Mouse (Mus musculus) Patski (cell line): Measurements from ENCODE around the gene Asphd1. TPM values are rescaled to one million over a fixed set of nuclear protein-coding genes. Genes with fewer than 3 reads are reported as not detected.
"Not testable (repeated sequence)": the region's sequence is repeated elsewhere in the genome, so short reads cannot be mapped to it uniquely, and the experiment has no call there.

ENCODE experiments used
- ATAC-seq: fragments of 100-300 bp; one replicate; pipeline ENCODE4 v1.8.0; 2021
- CTCF ChIA-PET: fragments of 350-600 bp; sonication (Branson Sonifier 250); formaldehyde crosslinking; loops from one replicate; lab custom pipeline; 2022; ENCODE audit warnings: inconsistent platforms; lab: Charles Lee
- POLR2A ChIA-PET: fragments of 350-600 bp; sonication (Branson Sonifier 250); formaldehyde crosslinking; loops from one replicate; lab custom pipeline; 2022; ENCODE audit warnings: antibody characterized with exemption, inconsistent platforms; lab: Charles Lee
- DNase-seq: peaks from one replicate; pipeline ENCODE4 v3.0.0-alpha.2; 2011; ENCODE audit warnings: low read depth, low spot score
- H3K27me3 ChIP-seq: fragments of 371-371 bp; one replicate; pipeline ENCODE4 v1.5.1; 2021
- CTCF ChIP-seq: fragments of 100-300 bp; IDR thresholded peaks from one replicate; pipeline ENCODE4 v1.5.1; 2021
- in situ Hi-C: fragments of 300-500 bp; cut with MboI; formaldehyde crosslinking; loops from 3 replicates; pipeline ENCODE4 v1.11.1; 2018; ENCODE audit warnings: low pct_unique_long_range_greater_than_20kb, mixed read lengths
- polyA plus RNA-seq: library from polyadenylated mRNA; unstranded; gene quantifications from one replicate; pipeline ENCODE4 v1.2.3, GENCODE M21; 2021

Asphd1 gene
- polyA plus RNA-seq, 1 experiment from 2014 or later: not detected

GRCm38 (mm10) chr7:126929046-126929445 is 20.3 kb downstream of the Asphd1 start:
- no peaks in the 10 kb centered on the region for H3K27me3 ChIP-seq
- ATAC-seq (peak; percentile 51), DNase-seq (no peak)
- in situ Hi-C loops: no loop called here
- CTCF ChIA-PET: interaction anchor here (0.9 kb wide), 1 partner anchor 10 kb away, joined by 3 read pairs; no protein-coding TSS in a partner anchor
- POLR2A ChIA-PET: no interaction called here
- no peak for TF ChIP-seq CTCF

- DNase-seq (peak; percentile 30), ATAC-seq (peak; percentile 78)
- ChIA-PET CTCF (interaction anchor here (0.9 kb wide), 1 partner anchor 10 kb away, joined by 3 read pairs; no protein-coding TSS in a partner anchor), POLR2A (interaction anchor here (0.6 to 0.7 kb wide), 2 partner anchors 29 to 188 kb away, joined by 4 to 5 read pairs; no protein-coding TSS in a partner anchor)
- no peaks in the 10 kb centered on the region for H3K27me3 ChIP-seq
- TF ChIP-seq CTCF: no peak
- in situ Hi-C loops: no loop called here
Measured at GRCm38 (mm10) chr7:126928384-126929037, 20.9 kb downstream of the Asphd1 start, which contains the start of gene Kctd13. Kctd13 (plus strand) TSS chr7:126928879.

GRCm38 (mm10) chr7:126926299-126926698 is 23.1 kb downstream of the Asphd1 start:
- H3K27me3 ChIP-seq: no peaks in the 10 kb centered on the region
- ATAC-seq (no peak), DNase-seq (no peak)
- in situ Hi-C loops: no loop called here
- ChIA-PET POLR2A (interaction anchor here (0.6 kb wide), 1 partner anchor 29 kb away, joined by 4 read pairs; no protein-coding TSS in a partner anchor), CTCF (no interaction called here)
- TF ChIP-seq CTCF: no peak

- ChIA-PET CTCF (no interaction called here), POLR2A (no interaction called here)
- no peak for TF ChIP-seq CTCF
- ATAC-seq (no peak), DNase-seq (no peak)
- in situ Hi-C loops: no loop called here
- no peaks in the 10 kb centered on the region for H3K27me3 ChIP-seq
Measured at GRCm38 (mm10) chr7:126923999-126924398, 25.4 kb downstream of the Asphd1 start.

- no peak for DNase-seq
- no peak for ATAC-seq
- POLR2A ChIA-PET: no interaction called here
- CTCF ChIA-PET: no interaction called here
- in situ Hi-C loops: no loop called here
- no peaks in the 10 kb centered on the region for H3K27me3 ChIP-seq
- TF ChIP-seq CTCF: no peak
Measured at GRCm38 (mm10) chr7:126922624-126923060, 26.7 kb downstream of the Asphd1 start, which contains the start of gene Tmem219. Tmem219 (minus strand) TSS chr7:126922917.

GRCm38 (mm10) chr7:126921563-126921962 is 27.8 kb downstream of the Asphd1 start:
- POLR2A ChIA-PET: no interaction called here
- ATAC-seq (no peak), DNase-seq (no peak)
- CTCF ChIA-PET: no interaction called here
- in situ Hi-C loops: no loop called here
- no peak for TF ChIP-seq CTCF
- H3K27me3 ChIP-seq: no peaks in the 10 kb centered on the region

GRCm38 (mm10) chr7:126919973-126920372 is 29.4 kb downstream of the Asphd1 start:
- H3K27me3 ChIP-seq: peaks cover 2% of the 10 kb centered on the region
- no peak for ATAC-seq
- ChIA-PET POLR2A (no interaction called here), CTCF (no interaction called here)
- in situ Hi-C loops: no loop called here
- TF ChIP-seq CTCF: no peak
- no peak for DNase-seq

- POLR2A ChIA-PET, CTCF ChIA-PET, H3K27me3 ChIP-seq, in situ Hi-C loops, DNase-seq, ATAC-seq: not testable (repeated sequence)
Measured at GRCm38 (mm10) chr7:126918356-126918755, 31.0 kb downstream of the Asphd1 start.

GRCm38 (mm10) chr7:126914844-126915243 is 34.5 kb downstream of the Asphd1 start:
- TF ChIP-seq CTCF: no peak
- no peak for DNase-seq
- POLR2A ChIA-PET: no interaction called here
- CTCF ChIA-PET: no interaction called here
- in situ Hi-C loops: no loop called here
- no peak for ATAC-seq
- H3K27me3 ChIP-seq: peaks cover 9% of the 10 kb centered on the region

- POLR2A ChIA-PET: no interaction called here
- TF ChIP-seq CTCF: no peak
- in situ Hi-C loops: no loop called here
- ATAC-seq (no peak), DNase-seq (no peak)
- CTCF ChIA-PET: no interaction called here
- no peaks in the 10 kb centered on the region for H3K27me3 ChIP-seq
Measured at GRCm38 (mm10) chr7:126905590-126905989, 43.8 kb downstream of the Asphd1 start.

GRCm38 (mm10) chr7:126899781-126900180 is 49.6 kb downstream of the Asphd1 start:
- in situ Hi-C loops, H3K27me3 ChIP-seq, ATAC-seq, CTCF ChIA-PET, DNase-seq: not testable (repeated sequence)
- POLR2A ChIA-PET: interaction anchor here (0.7 kb wide), 1 partner anchor 29 kb away, joined by 4 read pairs; the partner anchor contains the start of gene Kctd13
